Mouse (Mus musculus) monocyte, adult 2 months (primary cell): ENCODE measurements around the gene Slc35f6.

Source experiments
- DNase-seq, 2 experiments: peaks; one replicate each; pipeline ENCODE4 v3.0.0; 2022; ENCODE audit warnings: low spot score in 2 of 2, low read depth in 1 of 2

Slc35f6 gene

GRCm38 (mm10) chr5:30647815-30648560 lies at the start of gene Slc35f6:
TSS of gene Slc35f6 (plus strand) at chr5:30647933.
- DNase-seq = peak; percentile 61 to 87

GRCm38 (mm10) chr5:30601397-30601796 lies 46.3 kb upstream of the Slc35f6 start:
- no peak for DNase-seq

DNA sequence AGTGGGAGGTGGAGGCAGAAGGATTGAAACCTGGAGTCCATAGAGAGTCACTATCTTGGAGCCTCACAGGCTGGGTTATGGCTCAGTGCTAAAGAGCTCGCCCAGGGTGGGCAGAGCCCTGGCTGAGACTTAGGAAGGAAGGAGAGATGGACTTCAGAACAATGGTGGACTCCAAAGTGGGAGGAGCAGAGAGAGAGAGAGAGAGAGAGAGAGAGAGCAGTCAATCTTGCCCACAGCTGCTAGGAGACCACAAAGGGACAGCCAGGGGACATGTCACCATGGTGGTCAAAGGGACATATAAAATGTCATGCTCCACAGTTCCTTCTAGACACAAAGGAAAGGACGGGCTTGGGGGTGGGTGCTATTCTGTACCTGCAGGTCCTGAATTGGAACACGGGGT lies 44.5 kb upstream of the Slc35f6 start:
- no peak for DNase-seq

GRCm38 (mm10) chr5:30603926-30604325 lies 43.8 kb upstream of the Slc35f6 start:
- no peak for DNase-seq

GRCm38 (mm10) chr5:30604769-30605188 lies 43.0 kb upstream of the Slc35f6 start:
- no peak for DNase-seq

- no peak for DNase-seq
Measured at GRCm38 (mm10) chr5:30605649-30606048, 42.1 kb upstream of the Slc35f6 start.

DNA sequence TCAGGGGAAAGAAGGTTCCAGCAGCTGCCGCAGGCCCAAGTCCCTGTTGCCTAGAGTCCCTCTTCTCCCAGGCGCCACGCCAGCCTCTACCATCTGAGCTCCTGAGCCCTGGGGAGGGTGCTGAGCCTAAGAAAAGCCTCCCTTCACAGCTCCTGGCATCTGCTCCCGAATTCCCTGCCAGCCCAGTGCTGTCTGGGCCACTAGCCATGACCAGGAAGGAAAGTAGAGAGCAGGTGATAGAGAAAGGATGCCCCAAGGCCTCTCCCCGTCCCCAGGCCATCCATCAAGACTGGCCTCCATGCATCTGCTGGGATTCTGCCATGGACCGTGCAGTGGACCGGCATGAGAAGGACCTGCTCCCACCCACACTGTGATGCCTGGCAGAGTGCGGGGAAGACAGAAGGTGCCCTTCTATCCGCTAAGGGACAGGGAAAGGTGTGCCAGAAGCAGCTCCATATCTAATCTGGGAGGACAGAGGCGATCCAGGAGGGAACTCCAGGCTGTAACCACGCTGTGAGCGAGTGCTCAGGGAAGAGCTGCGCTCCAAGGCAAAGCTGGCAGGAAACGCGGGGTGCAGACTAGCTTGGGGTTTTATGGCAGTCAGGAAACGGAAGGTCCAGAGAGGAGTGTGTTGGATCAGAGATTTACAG lies 41.2 kb upstream of the Slc35f6 start:
- DNase-seq = no peak

GRCm38 (mm10) chr5:30609094-30609493 lies 38.6 kb upstream of the Slc35f6 start:
- no peak for DNase-seq

- DNase-seq = no peak
Measured at GRCm38 (mm10) chr5:30609918-30610645, 37.7 kb upstream of the Slc35f6 start.

DNA sequence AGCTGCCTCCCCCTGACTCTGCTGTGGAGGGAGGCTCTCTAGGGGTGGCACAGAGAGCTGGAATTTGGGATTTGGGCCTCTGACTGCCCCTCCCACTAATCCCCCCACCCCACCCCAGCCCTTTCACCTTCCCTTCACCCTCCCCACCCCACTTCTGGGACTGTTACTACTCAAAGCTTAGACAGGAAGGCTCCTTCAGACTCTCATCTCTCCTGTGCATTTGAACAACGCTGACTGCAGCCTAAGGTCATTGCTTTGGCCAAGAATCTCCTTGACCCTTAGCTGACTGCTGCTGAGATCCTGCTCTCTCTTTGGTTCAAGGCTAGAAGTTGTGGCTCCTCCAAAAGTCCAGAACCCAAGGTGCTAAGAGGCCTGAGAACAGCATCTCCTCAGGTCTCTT lies 36.6 kb upstream of the Slc35f6 start:
- DNase-seq = no peak

- no peak for DNase-seq
Measured at GRCm38 (mm10) chr5:30611689-30612088, 36.0 kb upstream of the Slc35f6 start.

GRCm38 (mm10) chr5:30612575-30612974 lies 35.2 kb upstream of the Slc35f6 start:
- no peak for DNase-seq

- DNase-seq = no peak
Measured at GRCm38 (mm10) chr5:30613242-30613641, 34.5 kb upstream of the Slc35f6 start.

DNA sequence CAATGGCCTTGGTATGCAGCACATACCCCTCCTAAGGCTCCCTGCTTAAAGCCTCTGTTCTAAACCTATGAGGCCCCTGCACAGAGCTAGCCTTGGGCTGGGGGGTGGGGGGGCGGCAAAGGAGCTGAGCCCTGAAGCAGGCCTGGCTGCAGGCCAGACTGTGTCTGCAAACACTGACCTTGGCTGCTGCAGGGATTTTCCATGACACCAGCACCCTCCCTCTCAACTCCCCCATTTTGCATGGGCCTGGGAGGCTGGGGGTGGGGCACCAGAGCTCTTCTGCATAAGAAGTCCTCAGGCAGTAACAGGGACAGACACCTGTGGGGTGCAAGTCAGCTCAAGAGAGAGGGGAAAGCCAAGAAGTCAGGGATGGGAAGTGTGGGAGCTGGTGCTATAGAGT lies 33.5 kb upstream of the Slc35f6 start:
- DNase-seq = no peak

DNA sequence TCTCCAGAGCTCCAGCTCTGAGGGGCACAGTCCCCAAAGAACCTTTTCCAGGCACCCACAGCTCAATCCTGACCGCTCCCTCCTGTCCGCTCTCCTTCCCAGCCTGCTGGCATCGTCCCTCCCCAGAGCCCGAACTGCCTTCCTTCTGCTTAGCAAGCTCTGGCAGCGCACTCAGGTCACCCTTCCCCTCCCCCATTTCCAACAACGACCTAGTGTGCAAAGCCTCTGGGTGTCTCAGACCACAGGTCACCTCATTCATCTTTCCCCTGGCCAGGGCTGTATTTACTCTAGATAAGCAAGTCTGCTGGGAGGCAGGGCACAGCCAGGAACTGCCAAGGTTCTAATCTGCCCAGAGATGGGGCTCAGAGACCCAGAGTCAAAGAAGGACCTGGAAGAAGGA lies 32.3 kb upstream of the Slc35f6 start:
- no peak for DNase-seq

DNA sequence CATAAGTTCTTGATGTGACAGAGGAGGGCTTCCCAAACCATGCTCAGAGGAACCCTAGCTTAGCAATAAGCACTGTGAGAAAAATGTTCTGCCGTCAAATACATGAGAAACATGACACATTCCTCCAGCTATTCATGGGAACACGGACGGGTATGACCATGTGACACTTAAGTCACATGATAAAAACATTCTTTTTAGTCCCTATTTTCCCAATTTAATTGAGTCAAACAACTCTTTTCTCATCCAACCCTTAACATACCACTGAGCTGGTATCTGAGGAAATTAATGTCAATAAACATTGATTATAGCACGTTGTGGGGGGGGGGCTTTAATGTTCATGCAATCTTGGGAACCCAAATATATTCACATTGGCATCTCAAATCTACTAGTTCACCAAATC lies 31.9 kb upstream of the Slc35f6 start:
- DNase-seq = no peak

DNA sequence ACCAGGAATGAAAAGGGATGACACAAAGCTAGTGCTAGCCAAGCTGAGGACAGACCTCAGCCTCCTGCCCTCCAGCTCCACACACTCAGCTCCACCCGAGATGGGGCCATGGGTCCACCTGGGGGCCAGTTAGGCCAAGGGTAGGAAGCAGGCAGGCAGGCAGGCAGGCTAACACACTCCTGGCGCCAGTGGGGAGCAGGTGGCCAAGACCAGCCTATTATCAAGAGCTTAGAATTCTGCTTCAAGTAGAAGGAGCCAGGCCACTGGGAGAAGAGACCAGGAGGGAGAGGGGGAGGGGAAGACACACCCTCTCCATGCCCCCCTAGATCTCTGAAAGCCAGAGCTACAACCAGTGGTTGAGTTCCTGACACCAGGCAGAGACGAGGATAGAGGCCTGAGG lies 31.1 kb upstream of the Slc35f6 start:
- no peak for DNase-seq

- DNase-seq = no peak
Measured at GRCm38 (mm10) chr5:30617357-30617756, 30.4 kb upstream of the Slc35f6 start.

- DNase-seq = no peak
Measured at GRCm38 (mm10) chr5:30617851-30618250, 29.9 kb upstream of the Slc35f6 start.

DNA sequence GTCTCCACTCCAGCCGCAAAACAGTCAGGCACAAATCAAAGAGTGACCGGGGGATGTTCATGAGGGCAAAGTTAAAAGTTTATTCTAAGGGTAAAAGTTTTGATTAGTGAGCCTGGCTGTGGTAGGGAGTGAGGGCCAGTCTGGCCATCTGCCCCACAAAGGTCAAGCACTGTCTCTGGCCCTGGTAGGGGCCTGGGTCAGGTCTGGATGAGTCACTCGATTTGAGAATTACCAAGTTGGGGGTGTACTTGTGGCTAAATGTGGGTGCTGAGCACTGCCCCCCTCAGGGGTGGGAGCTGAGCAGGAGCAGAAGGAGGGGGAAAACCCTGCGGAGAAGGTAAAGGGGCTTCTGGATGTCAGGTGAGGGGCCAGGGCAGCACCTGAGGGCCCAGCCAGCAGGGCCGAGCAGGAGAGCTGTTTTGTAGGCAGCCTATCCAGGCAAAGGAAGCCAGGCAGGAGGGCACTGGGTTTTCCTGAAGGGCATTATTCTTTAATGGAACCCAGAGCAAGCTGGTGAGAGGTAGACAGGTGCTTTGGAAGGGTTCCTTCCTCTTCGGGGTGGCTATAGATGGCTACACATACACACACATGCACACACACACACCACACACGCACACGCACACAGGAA lies 29.2 kb upstream of the Slc35f6 start:
- DNase-seq = no peak

GRCm38 (mm10) chr5:30619211-30619610 lies 28.5 kb upstream of the Slc35f6 start:
- DNase-seq = no peak

GRCm38 (mm10) chr5:30620567-30620966 lies 27.2 kb upstream of the Slc35f6 start:
- no peak for DNase-seq
